Mouse (Mus musculus) intestine, embryonic 14.5 days (tissue): ENCODE results near the gene Rtl5. TPM values are rescaled to one million over a fixed set of nuclear protein-coding genes. Genes with fewer than 3 reads are reported as not detected.

Experiments used
- polyA plus RNA-seq: library from polyadenylated mRNA; unstranded; fragments of >200 nt; fragmentation: Nextera tagmentation; extraction: Ambion mirVana; gene quantifications from 2 replicates; pipeline ENCODE4 v1.2.1, GENCODE M21; 2014

Gene Rtl5
- polyA plus RNA-seq, 1 experiment from 2014 or later = 2.2 TPM

Other genes starting within 250 kb of the Rtl5 start
- gene Nhsl2, start 221.9 kb downstream of the Rtl5 start, polyA plus RNA-seq = 13.8 and 14.4 TPM in 2 replicates
- 66.3 and 75.6 TPM in 2 replicates for gene Pin4, start 48.1 kb upstream of the Rtl5 start, polyA plus RNA-seq
- gene Ercc6l, start 85.8 kb upstream of the Rtl5 start, polyA plus RNA-seq = 14.6 and 16.0 TPM in 2 replicates
- gene Rps4x, start 118.1 kb upstream of the Rtl5 start, polyA plus RNA-seq = 1,024 and 1,040 TPM in 2 replicates
- gene Cited1, start 180.9 kb upstream of the Rtl5 start, polyA plus RNA-seq = 4.9 and 5.6 TPM in 2 replicates